Mouse (Mus musculus): Measurements from ENCODE around the gene Trib2. TPM values are rescaled to one million over a fixed set of nuclear protein-coding genes. Genes with fewer than 3 reads are reported as not detected.

Gene Trib2
- total RNA-seq, 1 experiment from 2014 or later = 9.3 TPM

DNA sequence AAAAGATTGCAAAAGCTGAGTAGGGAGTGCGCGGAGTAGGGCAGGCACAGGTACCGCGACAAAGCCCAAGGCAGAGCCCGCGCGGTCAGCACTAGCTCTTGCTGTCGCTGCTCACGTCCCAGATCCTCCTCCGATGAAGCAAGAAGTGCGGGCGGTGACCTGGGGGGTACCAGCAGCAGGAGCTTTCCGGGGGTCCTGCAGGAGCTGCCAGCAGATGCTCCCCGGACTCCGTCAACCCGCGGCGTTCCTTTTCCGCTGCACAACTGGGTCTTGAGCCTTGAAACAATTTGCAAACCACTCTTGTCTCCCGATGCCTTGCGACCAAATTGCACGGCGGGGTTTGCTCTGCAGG lies 492 bp downstream of the Trib2 start:
- peak; percentile 1 to 4; a peak in 2 of 4 replicates for ATAC-seq (replicated peaks in 1 of 2; ENCODE audit: insufficient read depth in 1 of 2, low FRiP score in 2 of 2, low TSS enrichment in 1 of 2, low read depth in 1 of 2, poor library complexity in 2 of 2, severe bottlenecking in 2 of 2)

DNA sequence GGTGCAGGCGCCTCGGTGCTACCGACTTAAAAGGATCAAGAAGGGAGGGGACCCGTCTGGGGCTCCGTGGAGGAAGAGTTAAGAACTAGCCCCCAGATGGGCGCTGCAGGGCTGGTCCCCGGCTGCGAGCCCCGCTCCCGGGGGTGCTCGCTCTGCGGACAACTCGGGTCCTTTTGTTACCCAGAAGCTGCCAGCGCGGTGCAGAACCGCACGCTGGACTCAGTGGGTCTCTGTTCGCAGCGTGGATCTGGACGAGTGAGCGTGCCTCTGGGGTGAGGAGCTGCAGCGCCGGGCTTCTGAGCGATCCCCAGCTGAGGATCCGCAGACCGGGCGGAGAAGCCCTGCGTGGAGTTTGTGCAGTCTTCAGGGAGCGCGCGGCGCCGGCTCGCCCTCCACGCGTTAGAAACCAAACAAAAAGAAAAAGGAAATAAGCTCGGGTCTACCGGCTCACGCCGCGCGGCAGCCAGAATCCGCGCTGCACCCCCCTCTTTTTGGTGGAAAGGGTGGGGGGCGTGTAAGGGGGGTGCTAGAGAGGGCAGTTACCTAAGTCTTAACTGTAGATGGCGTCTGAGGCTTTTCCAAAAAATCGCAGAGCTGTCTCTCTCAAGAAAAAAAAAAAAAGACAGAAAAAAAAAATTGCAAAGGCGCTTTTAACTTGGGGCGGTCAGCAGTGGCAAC lies 1.0 kb downstream of the Trib2 start:
- ATAC-seq (replicated peaks in 1 of 2; ENCODE audit: insufficient read depth in 1 of 2, low FRiP score in 2 of 2, low TSS enrichment in 1 of 2, low read depth in 1 of 2, poor library complexity in 2 of 2, severe bottlenecking in 2 of 2) = peak; percentile 20 to 23

DNA sequence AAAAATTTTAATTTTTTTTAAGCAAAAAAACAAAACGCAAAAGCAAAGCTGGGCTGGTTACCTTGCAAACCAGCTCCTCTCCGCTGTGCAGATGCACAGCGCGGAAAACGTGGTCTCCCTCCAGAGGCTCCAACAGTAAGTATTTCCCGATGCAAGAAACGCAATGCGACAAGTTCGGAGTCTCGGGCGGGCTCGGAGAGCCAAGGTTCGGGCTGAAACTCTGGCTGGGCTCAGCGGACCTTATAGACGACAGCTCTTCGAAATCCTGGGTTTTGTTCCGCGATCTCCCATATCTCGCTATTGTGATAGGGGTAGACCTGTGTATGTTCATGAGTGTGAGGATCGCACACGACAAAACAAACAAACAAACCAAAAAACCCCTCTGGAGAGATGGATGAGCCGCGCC lies 1.5 kb downstream of the Trib2 start:
- no peak for ATAC-seq (replicated peaks in 1 of 2; ENCODE audit: insufficient read depth in 1 of 2, low FRiP score in 2 of 2, low TSS enrichment in 1 of 2, low read depth in 1 of 2, poor library complexity in 2 of 2, severe bottlenecking in 2 of 2)

DNA sequence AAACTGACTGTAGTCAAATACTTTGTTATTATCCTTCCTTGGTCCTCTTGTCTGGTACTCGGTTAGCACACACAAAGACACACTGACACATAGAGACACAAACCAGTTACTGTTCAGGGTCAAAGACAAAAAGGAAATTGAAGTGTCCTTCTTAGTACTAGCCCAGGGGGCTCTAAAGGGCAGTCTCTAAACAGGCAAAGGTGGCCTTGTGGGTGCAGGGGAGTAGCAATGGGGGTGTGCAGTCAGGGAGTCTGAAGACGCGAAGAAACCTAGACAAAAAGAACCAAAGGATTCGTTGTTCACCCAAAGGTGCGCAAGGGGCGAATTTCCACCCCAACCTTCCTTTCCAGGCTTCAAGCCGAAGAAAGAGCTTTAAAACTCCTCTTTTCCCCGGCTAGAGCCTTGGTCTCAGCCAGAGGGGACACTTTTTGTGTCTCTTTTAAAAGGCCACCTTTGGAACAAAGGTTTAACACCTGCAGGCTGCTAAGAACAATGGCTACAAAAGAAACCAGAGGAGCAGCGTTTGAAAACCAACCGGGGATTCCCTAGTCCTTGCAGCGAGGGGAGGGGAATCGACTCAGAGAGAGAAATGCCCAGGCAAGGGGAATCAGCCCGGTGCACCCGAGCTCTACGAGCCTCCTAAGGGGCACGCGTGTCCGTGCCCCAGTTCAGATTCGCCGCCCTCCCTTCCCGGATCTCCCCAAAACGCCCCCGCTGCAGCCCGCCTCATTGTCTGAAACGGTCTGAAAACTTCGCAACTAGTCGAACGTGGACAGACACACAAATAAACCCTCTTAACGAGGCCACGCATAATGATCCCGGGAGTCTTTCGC lies 2.3 kb downstream of the Trib2 start:
- ATAC-seq (replicated peaks in 1 of 2; ENCODE audit: insufficient read depth in 1 of 2, low FRiP score in 2 of 2, low TSS enrichment in 1 of 2, low read depth in 1 of 2, poor library complexity in 2 of 2, severe bottlenecking in 2 of 2) = no peak

DNA sequence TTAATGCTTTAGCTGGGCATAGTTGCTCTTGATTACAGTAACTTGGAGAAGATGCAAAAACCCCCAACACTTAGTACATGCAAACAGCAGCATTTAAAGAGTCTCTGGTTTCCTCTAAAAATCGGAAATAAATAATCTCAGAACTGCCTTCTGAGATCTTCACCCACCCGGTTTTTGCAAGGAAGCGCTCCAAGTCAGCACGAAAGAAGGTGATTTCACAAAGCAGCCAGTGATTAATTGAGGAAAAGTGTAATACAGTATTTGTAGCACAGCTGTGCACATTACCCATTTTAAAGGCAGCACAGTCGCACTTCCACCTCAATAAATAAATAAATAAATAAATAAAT lies 2.9 kb downstream of the Trib2 start:
- no peak for ATAC-seq (replicated peaks in 1 of 2; ENCODE audit: insufficient read depth in 1 of 2, low FRiP score in 2 of 2, low TSS enrichment in 1 of 2, low read depth in 1 of 2, poor library complexity in 2 of 2, severe bottlenecking in 2 of 2)

DNA sequence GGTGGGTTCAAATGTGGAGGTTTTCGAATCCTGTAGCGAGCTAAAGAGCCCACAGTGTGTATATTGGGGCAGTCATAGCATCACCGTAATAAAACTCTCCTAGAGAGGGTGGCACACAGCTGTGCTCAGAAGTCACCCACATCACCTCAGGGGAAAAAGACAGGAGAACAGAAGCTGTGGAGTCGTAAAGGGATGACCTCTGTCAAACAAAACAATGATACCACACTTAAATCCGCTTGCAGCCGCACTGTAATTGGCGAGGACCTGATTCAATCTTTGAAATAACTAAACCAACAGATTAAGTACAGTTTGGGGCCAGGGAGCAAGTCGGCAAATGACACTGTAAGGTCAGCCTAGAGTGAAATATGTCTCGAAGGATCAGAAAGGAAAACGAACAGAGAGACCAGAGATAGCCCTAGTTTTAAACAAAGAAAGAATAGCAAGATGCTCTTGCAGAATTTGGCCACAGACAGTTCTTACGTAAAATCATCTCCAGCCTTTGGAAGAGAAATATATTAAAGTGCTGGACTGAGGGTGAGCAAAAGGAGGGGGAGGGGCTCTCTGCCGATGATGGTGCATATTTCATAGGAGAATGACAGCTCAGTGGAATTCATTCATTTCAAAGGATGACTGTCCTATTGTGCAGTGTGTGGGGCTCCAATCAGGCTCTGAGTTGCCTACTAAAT lies 3.4 kb downstream of the Trib2 start:
- no peak for ATAC-seq (replicated peaks in 1 of 2; ENCODE audit: insufficient read depth in 1 of 2, low FRiP score in 2 of 2, low TSS enrichment in 1 of 2, low read depth in 1 of 2, poor library complexity in 2 of 2, severe bottlenecking in 2 of 2)

- ATAC-seq (replicated peaks in 1 of 2; ENCODE audit: insufficient read depth in 1 of 2, low FRiP score in 2 of 2, low TSS enrichment in 1 of 2, low read depth in 1 of 2, poor library complexity in 2 of 2, severe bottlenecking in 2 of 2) = peak; percentile 10 to 19; a peak in 1 of 4 replicates
These were observed 4.4 kb downstream of the Trib2 start for GRCm38 (mm10) chr12:15812139-15812962.

- ATAC-seq (replicated peaks in 1 of 2; ENCODE audit: insufficient read depth in 1 of 2, low FRiP score in 2 of 2, low TSS enrichment in 1 of 2, low read depth in 1 of 2, poor library complexity in 2 of 2, severe bottlenecking in 2 of 2) = no peak
These were observed 5.0 kb downstream of the Trib2 start for GRCm38 (mm10) chr12:15811682-15812081.

GRCm38 (mm10) chr12:15810926-15811325 lies 5.8 kb downstream of the Trib2 start:
- no peak for ATAC-seq (replicated peaks in 1 of 2; ENCODE audit: insufficient read depth in 1 of 2, low FRiP score in 2 of 2, low TSS enrichment in 1 of 2, low read depth in 1 of 2, poor library complexity in 2 of 2, severe bottlenecking in 2 of 2)

- ATAC-seq (replicated peaks in 1 of 2; ENCODE audit: insufficient read depth in 1 of 2, low FRiP score in 2 of 2, low TSS enrichment in 1 of 2, low read depth in 1 of 2, poor library complexity in 2 of 2, severe bottlenecking in 2 of 2) = no peak
These were observed 7.1 kb downstream of the Trib2 start for GRCm38 (mm10) chr12:15809657-15810056.

- no peak for ATAC-seq (replicated peaks in 1 of 2; ENCODE audit: insufficient read depth in 1 of 2, low FRiP score in 2 of 2, low TSS enrichment in 1 of 2, low read depth in 1 of 2, poor library complexity in 2 of 2, severe bottlenecking in 2 of 2)
These were observed 7.5 kb downstream of the Trib2 start for GRCm38 (mm10) chr12:15809249-15809648.

DNA sequence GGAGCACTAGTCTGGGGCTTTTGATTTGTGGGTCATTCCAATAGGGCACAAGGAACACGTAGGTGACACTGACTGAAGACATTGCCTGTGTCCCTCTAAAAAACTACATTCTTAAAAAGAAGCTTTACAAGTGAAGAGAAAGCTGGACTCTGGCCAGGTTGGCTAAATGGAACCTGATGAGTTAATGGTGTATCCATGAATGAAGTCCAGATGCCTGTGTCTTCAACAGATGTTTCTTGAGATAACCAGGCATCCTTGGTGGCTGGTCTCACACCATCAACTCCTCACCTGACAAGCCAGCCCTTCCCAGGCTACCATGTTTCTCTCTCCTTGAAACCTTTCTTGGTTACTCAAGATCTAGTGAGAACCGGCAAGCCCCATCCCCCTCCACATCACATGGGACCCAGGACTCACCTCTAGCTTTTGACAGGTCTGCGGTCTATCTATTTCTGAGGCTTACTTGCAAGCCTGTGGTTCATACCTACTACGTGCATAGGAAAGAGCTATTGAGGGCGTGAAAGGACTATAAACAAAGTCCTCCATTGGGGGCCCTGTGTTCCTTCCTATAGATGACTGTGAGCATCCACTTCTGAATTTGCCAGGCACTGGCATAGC lies 8.4 kb downstream of the Trib2 start:
- no peak for ATAC-seq (replicated peaks in 1 of 2; ENCODE audit: insufficient read depth in 1 of 2, low FRiP score in 2 of 2, low TSS enrichment in 1 of 2, low read depth in 1 of 2, poor library complexity in 2 of 2, severe bottlenecking in 2 of 2)

DNA sequence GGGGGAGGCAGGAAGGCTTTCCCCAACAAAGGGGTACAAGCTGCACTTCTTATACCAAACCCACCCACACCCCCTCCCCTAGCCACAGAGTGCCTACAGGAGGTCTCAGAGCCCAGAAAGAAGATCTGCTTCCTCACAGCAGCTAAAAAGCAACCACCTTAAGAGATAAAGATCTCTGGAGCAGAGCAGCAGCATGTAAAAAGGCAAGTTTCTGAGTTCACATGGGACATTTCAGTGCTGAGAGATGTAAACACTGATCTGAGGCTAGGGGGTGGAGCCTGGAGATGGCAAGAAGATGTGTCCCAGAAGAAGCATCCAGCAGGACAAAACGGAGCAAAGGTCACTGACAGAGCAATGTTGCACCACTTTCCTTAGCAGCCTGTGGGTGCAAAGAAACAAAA lies 11.8 kb downstream of the Trib2 start:
- 0 out of 4 replicates have a peak, but pooled peaks of 1 of the 2 experiments have one; percentile 19 for ATAC-seq (replicated peaks in 1 of 2; ENCODE audit: insufficient read depth in 1 of 2, low FRiP score in 2 of 2, low TSS enrichment in 1 of 2, low read depth in 1 of 2, poor library complexity in 2 of 2, severe bottlenecking in 2 of 2)

DNA sequence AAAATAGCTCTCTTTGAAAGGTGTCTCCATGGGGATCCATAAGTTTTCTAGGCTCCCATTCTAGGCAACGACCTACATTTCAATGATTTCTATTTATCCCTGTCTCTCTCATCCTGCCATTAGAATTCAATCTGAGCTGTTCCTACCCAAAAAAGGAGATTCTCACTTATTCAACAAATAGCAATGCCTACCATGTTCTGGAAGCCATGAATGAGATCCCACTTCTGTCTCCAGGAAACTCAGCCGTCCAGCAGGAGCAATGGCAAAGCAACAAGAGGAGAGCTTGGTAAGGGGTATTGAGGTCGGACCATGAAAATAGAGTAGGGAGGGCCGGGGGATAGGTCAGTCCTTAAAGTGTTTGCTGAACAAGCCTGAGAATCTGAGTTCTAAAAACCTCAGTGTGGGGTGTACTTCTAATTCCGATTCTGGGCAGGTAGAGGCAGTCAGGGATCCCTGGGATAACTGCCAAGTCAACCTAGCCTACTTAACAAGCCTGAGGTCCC lies 12.7 kb downstream of the Trib2 start:
- no peak for ATAC-seq (replicated peaks in 1 of 2; ENCODE audit: insufficient read depth in 1 of 2, low FRiP score in 2 of 2, low TSS enrichment in 1 of 2, low read depth in 1 of 2, poor library complexity in 2 of 2, severe bottlenecking in 2 of 2)

DNA sequence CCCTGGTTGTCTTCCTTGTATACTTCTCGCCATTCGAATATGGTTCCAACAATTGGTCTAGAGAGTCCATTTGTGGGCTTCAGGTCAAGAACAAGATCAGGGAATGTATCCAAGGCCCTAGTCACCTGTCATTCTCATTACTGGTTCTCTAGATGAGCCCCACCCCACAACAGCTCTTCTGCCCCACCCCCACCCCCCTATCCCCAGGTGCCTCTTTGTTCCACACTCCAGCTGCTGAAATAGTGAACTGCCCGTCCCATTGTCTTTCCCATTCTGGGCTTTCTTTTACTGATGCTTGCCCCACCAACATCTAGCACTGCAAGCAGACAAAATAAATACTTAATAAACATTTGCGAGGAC lies 15.2 kb downstream of the Trib2 start:
- no peak for ATAC-seq (replicated peaks in 1 of 2; ENCODE audit: insufficient read depth in 1 of 2, low FRiP score in 2 of 2, low TSS enrichment in 1 of 2, low read depth in 1 of 2, poor library complexity in 2 of 2, severe bottlenecking in 2 of 2)

DNA sequence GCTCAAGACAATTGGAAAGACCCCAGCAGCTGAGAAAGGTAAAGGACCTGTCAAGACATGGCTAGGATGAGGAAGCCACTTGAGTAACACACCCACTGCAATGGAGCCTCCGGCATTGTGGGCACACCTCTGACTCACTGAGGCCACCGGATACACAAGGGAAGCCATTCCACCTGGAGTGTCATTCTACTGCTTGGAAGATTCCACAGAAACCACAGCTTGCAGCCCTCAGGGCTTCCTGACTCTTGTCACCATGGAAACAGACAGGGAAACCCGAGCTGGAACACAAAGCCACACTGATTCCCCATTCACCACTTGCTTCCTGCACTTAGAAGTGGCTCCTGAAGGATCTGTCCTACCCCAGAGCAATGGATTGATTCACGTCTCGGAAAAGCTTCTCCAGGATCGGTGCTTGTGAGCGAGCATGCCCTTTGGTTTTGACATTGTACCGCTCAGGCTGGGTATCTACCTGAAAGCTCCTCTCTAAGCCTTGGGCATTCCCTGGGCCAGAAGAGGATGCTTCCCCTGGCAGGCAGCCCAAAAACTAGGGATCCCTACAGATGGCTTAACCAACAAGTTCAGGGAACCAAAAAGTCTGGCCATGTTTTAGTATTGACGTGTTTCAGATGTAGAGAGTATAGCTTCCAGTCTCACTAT lies 15.7 kb downstream of the Trib2 start:
- peak in 1 of 2 experiments; percentile 17; a peak in 1 of 4 replicates for ATAC-seq (replicated peaks in 1 of 2; ENCODE audit: insufficient read depth in 1 of 2, low FRiP score in 2 of 2, low TSS enrichment in 1 of 2, low read depth in 1 of 2, poor library complexity in 2 of 2, severe bottlenecking in 2 of 2)
